Mouse (Mus musculus): ENCODE measurements around the gene Colgalt2.

Colgalt2 gene

DNA sequence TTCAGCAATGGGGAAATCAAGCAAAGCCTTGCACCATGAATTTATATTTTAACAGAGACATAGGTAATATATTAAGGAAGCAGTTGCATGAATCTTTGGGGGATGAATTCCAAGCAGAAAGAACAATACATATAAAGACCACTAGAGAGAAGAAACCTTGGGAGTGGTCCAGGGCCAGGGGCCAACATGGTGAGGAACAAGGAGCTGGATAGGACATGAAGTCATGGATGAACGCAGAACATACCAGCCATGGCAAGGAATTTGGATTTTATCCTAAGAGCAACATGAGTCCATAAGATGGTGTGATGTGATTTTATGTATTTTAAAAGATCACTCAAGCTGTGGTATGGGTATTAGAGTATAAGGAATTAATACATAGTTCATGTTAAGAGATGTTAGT lies 92.6 kb downstream of the Colgalt2 start:
- DNase-seq (ENCODE audit: low spot score), result no peak

DNA sequence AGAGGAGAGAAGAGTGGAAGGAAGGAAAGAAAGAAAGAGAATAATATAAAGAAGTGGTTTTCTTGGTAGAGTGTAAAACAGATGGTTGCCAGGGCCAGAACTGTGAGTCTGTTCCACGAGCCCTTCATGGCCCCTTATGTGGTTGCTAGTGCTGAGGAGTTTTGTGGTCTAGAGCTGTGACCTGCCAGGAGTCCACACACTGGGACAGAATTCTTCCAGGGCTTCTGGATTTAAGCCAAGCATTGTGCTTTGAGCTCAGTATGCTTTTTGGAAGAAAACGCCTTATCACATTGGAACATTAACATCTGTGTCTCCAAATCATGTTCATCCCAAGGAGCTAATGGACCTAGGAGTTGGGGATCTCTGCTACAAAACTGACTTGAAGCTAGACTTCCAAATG lies 97.2 kb downstream of the Colgalt2 start:
- DNase-seq (ENCODE audit: low spot score), result no peak

- no peak for DNase-seq (ENCODE audit: low spot score)
These were observed 98.0 kb downstream of the Colgalt2 start for GRCm38 (mm10) chr1:152497581-152497980.

GRCm38 (mm10) chr1:152499802-152500201 lies 100.2 kb downstream of the Colgalt2 start:
- no peak for DNase-seq (ENCODE audit: low spot score)

GRCm38 (mm10) chr1:152506175-152506574 lies 106.5 kb downstream of the Colgalt2 start:
- DNase-seq (ENCODE audit: low spot score), result no peak

DNA sequence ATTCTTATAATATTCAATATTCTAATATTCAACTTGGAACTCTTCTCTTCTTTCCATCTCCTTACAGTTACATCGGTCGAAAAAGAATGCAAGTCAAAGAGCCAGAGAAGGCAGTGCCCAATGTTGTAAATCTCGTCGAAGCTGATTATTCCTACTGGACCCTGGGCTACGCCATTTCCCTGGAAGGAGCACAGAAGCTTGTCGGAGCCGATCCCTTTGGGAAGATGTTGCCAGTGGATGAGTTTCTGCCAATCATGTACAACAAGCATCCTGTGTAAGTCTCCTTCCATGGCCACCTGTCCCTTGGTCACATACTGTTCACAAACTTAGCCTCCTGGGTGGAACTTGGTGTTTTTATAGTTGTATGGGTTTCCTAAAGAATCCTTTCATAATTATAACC lies 107.1 kb downstream of the Colgalt2 start:
- DNase-seq (ENCODE audit: low spot score), result no peak

DNA sequence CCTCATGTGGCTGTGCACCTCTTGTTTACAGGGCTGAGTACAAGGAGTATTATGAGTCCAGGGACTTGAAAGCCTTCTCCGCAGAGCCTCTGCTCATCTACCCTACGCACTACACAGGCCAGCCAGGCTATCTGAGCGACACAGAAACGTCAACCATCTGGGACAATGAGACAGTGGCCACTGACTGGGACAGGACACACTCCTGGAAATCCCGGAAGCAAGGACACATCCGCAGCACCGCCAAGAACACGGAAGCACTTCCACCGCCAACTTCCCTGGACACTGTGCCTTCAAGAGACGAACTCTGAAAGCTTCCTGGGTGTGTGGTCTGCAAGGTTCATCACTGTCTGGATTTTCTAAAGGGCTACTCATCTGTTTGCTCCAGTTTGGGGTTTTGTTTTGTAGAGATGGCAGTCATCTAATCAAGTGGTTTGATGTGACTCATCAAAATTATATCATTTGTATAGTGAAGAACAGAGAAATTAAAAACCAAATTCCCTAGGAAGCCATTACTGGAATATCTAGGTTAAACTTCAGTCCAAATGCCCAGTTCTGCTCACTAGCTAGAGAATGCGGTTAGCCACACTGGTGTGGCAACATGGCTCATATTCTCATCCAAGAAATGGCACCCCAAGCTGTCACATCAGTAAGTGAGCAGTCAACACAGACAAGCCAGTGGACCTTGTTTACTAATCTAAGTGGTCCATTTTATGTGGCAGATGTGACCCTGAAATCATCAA lies 109.0 kb downstream of the Colgalt2 start:
- no peak for DNase-seq (ENCODE audit: low spot score)

DNA sequence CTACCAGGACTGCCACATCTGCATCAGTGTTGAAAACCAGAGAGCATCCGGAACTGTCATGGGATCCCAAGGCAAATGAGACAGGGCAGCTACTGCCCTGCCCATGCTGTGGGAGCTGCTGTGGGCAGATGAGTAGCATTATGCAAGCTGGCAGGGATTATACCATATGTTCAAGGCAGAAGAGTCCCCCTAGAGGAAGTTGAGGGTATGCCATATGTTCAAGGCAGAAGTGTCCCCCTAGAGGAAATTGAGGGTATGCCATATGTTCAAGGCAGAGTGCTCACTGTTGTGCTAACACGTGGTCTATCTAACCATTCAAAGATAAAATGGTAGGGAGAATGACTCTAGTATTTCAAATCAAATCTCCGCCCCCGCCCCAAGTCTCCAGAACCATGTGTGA lies 111.6 kb downstream of the Colgalt2 start:
- no peak for DNase-seq (ENCODE audit: low spot score)

DNA sequence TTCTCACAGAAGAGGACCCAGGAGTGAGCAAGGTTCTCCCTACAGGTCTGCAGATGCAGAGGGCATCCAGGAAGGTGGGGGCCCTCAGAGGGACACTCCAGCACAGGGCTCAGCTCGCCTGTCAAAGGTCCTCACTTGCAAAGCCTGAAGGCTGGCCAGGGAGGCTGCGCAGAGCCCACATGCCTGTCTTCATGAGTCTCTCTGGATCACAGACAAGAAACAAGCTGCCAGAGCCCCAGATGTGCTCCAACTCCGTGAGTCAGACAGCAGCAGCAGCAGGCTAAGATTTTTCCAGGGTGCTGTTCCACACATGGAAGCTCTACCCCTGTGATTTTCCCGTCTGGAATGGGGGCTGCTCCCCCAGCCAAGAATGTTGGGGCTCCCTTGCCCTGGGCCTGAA lies 114.6 kb downstream of the Colgalt2 start:
- no peak for DNase-seq (ENCODE audit: low spot score)

DNA sequence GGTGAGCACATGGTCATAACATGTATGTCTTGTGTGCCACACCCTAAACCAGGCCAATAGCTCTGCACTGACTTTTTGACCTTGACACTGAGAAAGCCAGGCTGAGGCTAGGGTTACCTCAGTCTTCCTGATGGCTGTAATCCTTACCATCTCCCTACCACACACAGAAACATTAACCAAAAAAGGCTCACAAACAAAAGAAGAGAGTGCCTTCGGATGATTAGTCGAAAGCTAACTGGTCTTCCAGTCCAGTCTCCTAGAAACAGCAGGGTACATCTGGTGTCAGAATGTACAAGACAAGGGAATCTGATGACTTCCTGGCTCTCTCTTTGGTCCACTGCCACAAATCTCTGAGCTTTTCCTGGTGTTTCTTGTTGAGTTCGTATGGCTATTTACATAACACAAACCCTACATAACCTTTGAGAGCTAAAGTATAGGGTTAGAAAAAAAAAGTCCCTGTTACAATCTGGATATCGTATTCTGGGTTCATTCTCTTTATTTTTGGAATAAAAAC lies 117.5 kb downstream of the Colgalt2 start:
- no peak for DNase-seq (ENCODE audit: low spot score)

- DNase-seq (ENCODE audit: low spot score), result no peak
These were observed 119.3 kb downstream of the Colgalt2 start for GRCm38 (mm10) chr1:152518971-152519370.

GRCm38 (mm10) chr1:152520798-152521575 lies 121.4 kb downstream of the Colgalt2 start:
- DNase-seq (ENCODE audit: low spot score), result no peak

- no peak for DNase-seq (ENCODE audit: low spot score)
These were observed 122.6 kb downstream of the Colgalt2 start for GRCm38 (mm10) chr1:152522226-152522625.

- no peak for DNase-seq (ENCODE audit: low spot score)
These were observed 123.7 kb downstream of the Colgalt2 start for GRCm38 (mm10) chr1:152523292-152523691.

- no peak for DNase-seq (ENCODE audit: low spot score)
These were observed 124.7 kb downstream of the Colgalt2 start for GRCm38 (mm10) chr1:152524098-152524892.

- DNase-seq (ENCODE audit: low spot score), result peak; percentile 45
These were observed 125.5 kb downstream of the Colgalt2 start for GRCm38 (mm10) chr1:152524987-152525648.

GRCm38 (mm10) chr1:152526154-152526553 lies 126.5 kb downstream of the Colgalt2 start:
- no peak for DNase-seq (ENCODE audit: low spot score)

GRCm38 (mm10) chr1:152528214-152528613 lies 128.6 kb downstream of the Colgalt2 start:
- DNase-seq (ENCODE audit: low spot score), result no peak

GRCm38 (mm10) chr1:152528778-152529177 lies 129.1 kb downstream of the Colgalt2 start:
- no peak for DNase-seq (ENCODE audit: low spot score)

DNA sequence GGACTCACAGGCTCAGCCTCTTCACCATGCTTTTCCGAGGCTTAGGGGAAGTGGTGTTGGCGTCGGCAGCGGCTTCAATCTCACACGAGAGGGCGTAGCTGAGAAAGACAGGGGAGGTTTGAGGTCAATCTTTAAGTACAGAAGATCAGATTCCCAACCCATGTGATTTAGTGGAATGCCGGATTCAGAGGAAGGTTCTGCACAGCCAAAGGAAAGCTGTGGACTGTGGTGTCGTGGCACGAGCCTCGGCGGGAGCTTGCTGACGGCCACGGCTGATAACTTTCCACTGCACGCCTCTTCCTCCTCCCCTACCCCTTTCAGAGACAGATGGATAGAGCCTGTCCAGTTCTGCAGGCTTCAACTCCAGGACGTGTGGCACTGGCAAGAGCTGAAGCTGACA lies 131.9 kb downstream of the Colgalt2 start:
- no peak for DNase-seq (ENCODE audit: low spot score)

DNA sequence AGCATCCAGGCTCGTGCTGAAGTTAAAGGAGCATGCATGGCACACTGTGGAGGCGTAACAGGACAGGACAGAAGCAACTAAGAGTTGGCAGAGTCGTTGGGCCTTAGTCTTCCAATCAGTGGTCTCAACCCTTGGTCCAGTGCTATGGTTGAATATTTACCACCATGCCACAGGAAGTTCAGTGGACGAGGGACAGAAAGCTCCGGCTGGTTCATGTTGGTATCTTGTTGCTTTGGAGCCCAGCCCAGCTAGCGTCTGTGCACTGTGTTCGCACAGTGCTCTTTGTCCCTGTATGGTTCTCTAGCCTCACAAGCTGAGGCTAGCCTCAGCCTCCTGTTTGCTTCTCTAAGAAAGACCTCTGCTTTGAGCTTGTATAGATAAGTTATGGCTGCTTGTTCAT lies 134.9 kb downstream of the Colgalt2 start:
- DNase-seq (ENCODE audit: low spot score), result no peak

Measured in ovary, adult 18-20 months (tissue).